Mouse (Mus musculus): Measurements from ENCODE around the gene Hrk.

Hrk gene

GRCm38 (mm10) chr5:118164581-118164980, at the start of gene Hrk:
TSS of gene Hrk (plus strand) at chr5:118164648.
- no peak for DNase-seq (ENCODE audit: low spot score in 2 of 2)

- no peak for DNase-seq (ENCODE audit: low spot score in 2 of 2)
Observed at GRCm38 (mm10) chr5:118118351-118118750, 46.1 kb upstream of the Hrk start.

GRCm38 (mm10) chr5:118118922-118119321, 45.5 kb upstream of the Hrk start:
- DNase-seq (ENCODE audit: low spot score in 2 of 2) = no peak

- no peak for DNase-seq (ENCODE audit: low spot score in 2 of 2)
Observed at GRCm38 (mm10) chr5:118120670-118121069, 43.8 kb upstream of the Hrk start.

GRCm38 (mm10) chr5:118121928-118122327, 42.5 kb upstream of the Hrk start:
- DNase-seq (ENCODE audit: low spot score in 2 of 2) = no peak

GRCm38 (mm10) chr5:118123096-118123495, 41.4 kb upstream of the Hrk start:
- no peak for DNase-seq (ENCODE audit: low spot score in 2 of 2)

GRCm38 (mm10) chr5:118126671-118127070, 37.8 kb upstream of the Hrk start:
- no peak for DNase-seq (ENCODE audit: low spot score in 2 of 2)

GRCm38 (mm10) chr5:118128208-118128607, 36.2 kb upstream of the Hrk start:
- no peak for DNase-seq (ENCODE audit: low spot score in 2 of 2)

GRCm38 (mm10) chr5:118128651-118129050, 35.8 kb upstream of the Hrk start:
- no peak for DNase-seq (ENCODE audit: low spot score in 2 of 2)

- DNase-seq (ENCODE audit: low spot score in 2 of 2) = no peak
Observed at GRCm38 (mm10) chr5:118136391-118136790, 28.1 kb upstream of the Hrk start.

- DNase-seq (ENCODE audit: low spot score in 2 of 2) = no peak
Observed at GRCm38 (mm10) chr5:118139630-118140029, 24.8 kb upstream of the Hrk start.

GRCm38 (mm10) chr5:118142471-118142870, 22.0 kb upstream of the Hrk start:
- DNase-seq (ENCODE audit: low spot score in 2 of 2) = no peak

- no peak for DNase-seq (ENCODE audit: low spot score in 2 of 2)
Observed at GRCm38 (mm10) chr5:118143211-118144026, 21.0 kb upstream of the Hrk start.

GRCm38 (mm10) chr5:118144327-118144726, 20.1 kb upstream of the Hrk start:
- no peak for DNase-seq (ENCODE audit: low spot score in 2 of 2)

GRCm38 (mm10) chr5:118144770-118145169, 19.7 kb upstream of the Hrk start:
- DNase-seq (ENCODE audit: low spot score in 2 of 2) = no peak

GRCm38 (mm10) chr5:118145458-118145857, 19.0 kb upstream of the Hrk start:
- DNase-seq (ENCODE audit: low spot score in 2 of 2) = no peak

GRCm38 (mm10) chr5:118145999-118146679, 18.3 kb upstream of the Hrk start:
- DNase-seq (ENCODE audit: low spot score in 2 of 2) = no peak

GRCm38 (mm10) chr5:118147264-118147663, 17.2 kb upstream of the Hrk start:
- no peak for DNase-seq (ENCODE audit: low spot score in 2 of 2)

GRCm38 (mm10) chr5:118149711-118150110, 14.7 kb upstream of the Hrk start:
- DNase-seq (ENCODE audit: low spot score in 2 of 2) = no peak

- peak; percentile 76 to 79 for DNase-seq (ENCODE audit: low spot score in 2 of 2)
Observed at GRCm38 (mm10) chr5:118154839-118155564, 9.4 kb upstream of the Hrk start, which contains the start of gene Fbxw8. TSS of gene Fbxw8 (minus strand) at chr5:118155464.

- DNase-seq (ENCODE audit: low spot score in 2 of 2) = no peak
Observed at GRCm38 (mm10) chr5:118155565-118155947, 8.9 kb upstream of the Hrk start.

GRCm38 (mm10) chr5:118156976-118157375, 7.5 kb upstream of the Hrk start:
- DNase-seq (ENCODE audit: low spot score in 2 of 2) = no peak

Measured in frontal cortex, postnatal 25 days (tissue).